Mouse (Mus musculus) hindbrain, embryonic 16.5 days (tissue): ENCODE results near the gene Hnrnpab. TPM values are rescaled to one million over a fixed set of nuclear protein-coding genes. Genes with fewer than 3 reads are reported as not detected.
A peak's percentile ranks its signal among the peaks of the same experiment; 100 is the strongest.
"Not testable (repeated sequence)": the region's sequence is repeated elsewhere in the genome, so short reads cannot be mapped to it uniquely, and the experiment has no call there.

Source experiments
- ATAC-seq: fragments of 200-750 bp; cut with Nextera tagmentation; 2 replicates; pipeline ENCODE4 v1.8.0; 2017; ENCODE audit warnings: moderate TSS enrichment, moderate library complexity
- H3K27ac ChIP-seq: fragments of 300-500 bp; sonication (generic); 2 replicates; pipeline ENCODE4 v1.5.1; 2014; ENCODE audit warnings: low read depth, mild to moderate bottlenecking, control low read depth, low read length, moderate library complexity
- H3K27me3 ChIP-seq: fragments of 300-500 bp; sonication (generic); replicated peaks from 2 replicates; pipeline ENCODE4 v1.6.1; 2014; ENCODE audit warnings: low read length; ENCODE audit not compliant: control insufficient read depth, insufficient read depth
- H3K36me3 ChIP-seq: fragments of 300-500 bp; sonication (generic); 2 replicates; pipeline ENCODE4 v1.6.1; 2014; ENCODE audit warnings: mild to moderate bottlenecking, low read length, moderate library complexity, mixed read lengths; ENCODE audit not compliant: control insufficient read depth, insufficient read depth
- H3K4me1 ChIP-seq: fragments of 300-500 bp; sonication (generic); 2 replicates; pipeline ENCODE4 v1.6.1; 2014; ENCODE audit warnings: low read depth, low read length; ENCODE audit not compliant: control insufficient read depth, insufficient read depth
- H3K4me2 ChIP-seq: fragments of 300-500 bp; sonication (generic); 2 replicates; pipeline ENCODE4 v1.6.1; 2014; ENCODE audit warnings: mild to moderate bottlenecking, low read length, control low read depth, moderate library complexity
- H3K4me3 ChIP-seq: fragments of 300-500 bp; sonication (generic); 2 replicates; pipeline ENCODE4 v1.5.1; 2014; ENCODE audit warnings: mild to moderate bottlenecking, low read length, control low read depth, moderate library complexity
- H3K9ac ChIP-seq: fragments of 300-500 bp; sonication (generic); 2 replicates; pipeline ENCODE4 v1.6.1; 2014; ENCODE audit warnings: low read depth, mild to moderate bottlenecking, control low read depth, low read length, moderate library complexity
- H3K9me3 ChIP-seq: fragments of 300-500 bp; sonication (generic); 2 replicates; pipeline ENCODE4 v1.6.1; 2014; ENCODE audit warnings: mild to moderate bottlenecking, low read length, moderate library complexity; ENCODE audit not compliant: control insufficient read depth
- WGBS: fragments of 180-500 bp; shearing (Covaris S2); extraction: QIAGEN DNeasy Blood & Tissue Kit; methylation state at CpG from one replicate; pipeline ENCODE4 v1.1.7; 2014; 5-methylcytosine and 5-hydroxymethylcytosine counted together
- polyA plus RNA-seq: library from polyadenylated mRNA; unstranded; fragments of >200 nt; fragmentation: Nextera tagmentation; extraction: Ambion mirVana; gene quantifications from 2 replicates; pipeline ENCODE4 v1.2.1, GENCODE M21; 2015

The Hnrnpab gene
- polyA plus RNA-seq, 1 experiment from 2014 or later = 221 TPM

GRCm38 (mm10) chr11:51615601-51616000, 9.0 kb upstream of the Hnrnpab start:
- Histone ChIP-seq H3K36me3 (no peaks in the 10 kb centered on the region), H3K4me1 (peaks cover 5% of the 10 kb centered on the region), H3K27me3 (no peaks in the 10 kb centered on the region), H3K27ac (no peak overlapping the region), H3K9ac (peak overlapping the region; percentile 60), H3K9me3 (no peaks in the 10 kb centered on the region), H3K4me2 (peak overlapping the region; percentile 66), H3K4me3 (peak overlapping the region; percentile 38)
- ATAC-seq = peak; percentile 28; the same call in 1 of the 2 replicates
- WGBS = 6% methylated on average over 14 of the region's 14 CpGs

- Histone ChIP-seq H3K4me2 (peak overlapping the region; percentile 66), H3K9me3 (no peaks in the 10 kb centered on the region), H3K36me3 (no peaks in the 10 kb centered on the region), H3K4me3 (peak overlapping the region; percentile 38), H3K9ac (peak overlapping the region; percentile 60; the same call in 1 of the 2 replicates), H3K4me1 (no peaks in the 10 kb centered on the region; the same call in 1 of the 2 replicates), H3K27me3 (no peaks in the 10 kb centered on the region), H3K27ac (no peak overlapping the region)
- ATAC-seq = no peak
- WGBS = 53% methylated on average over 7 of the region's 7 CpGs
These were observed 8.5 kb upstream of the Hnrnpab start for GRCm38 (mm10) chr11:51615129-51615528.

GRCm38 (mm10) chr11:51614256-51614655, 7.6 kb upstream of the Hnrnpab start:
- Histone ChIP-seq H3K27me3 (no peaks in the 10 kb centered on the region), H3K9me3 (no peaks in the 10 kb centered on the region), H3K9ac (no peak overlapping the region), H3K4me3 (no peak overlapping the region), H3K27ac (no peak overlapping the region), H3K4me2 (no peak overlapping the region), H3K4me1 (no peaks in the 10 kb centered on the region; the same call in 1 of the 2 replicates), H3K36me3 (no peaks in the 10 kb centered on the region)
- 80% methylated on average over 8 of the region's 8 CpGs for WGBS
- no peak for ATAC-seq

GRCm38 (mm10) chr11:51609940-51610339, 3.3 kb upstream of the Hnrnpab start:
- H3K9me3 ChIP-seq, H3K4me3 ChIP-seq, H3K9ac ChIP-seq, H3K27me3 ChIP-seq, H3K4me2 ChIP-seq, H3K27ac ChIP-seq, H3K36me3 ChIP-seq, ATAC-seq: not testable (repeated sequence)
- 85% methylated on average over 5 of the region's 5 CpGs for WGBS
- H3K4me1 ChIP-seq = peaks cover 11% of the 10 kb centered on the region

- H3K27ac ChIP-seq = no peak overlapping the region
- no peak for ATAC-seq
- WGBS = 84% methylated on average over 3 of the region's 3 CpGs
These were observed 2.7 kb upstream of the Hnrnpab start for GRCm38 (mm10) chr11:51609266-51609909.

GRCm38 (mm10) chr11:51607096-51607738, 570 bp upstream of the Hnrnpab start:
- H3K4me3 ChIP-seq = peak overlapping the region; percentile 95
- peaks cover 23% of the 10 kb centered on the region for H3K4me1 ChIP-seq
- no peaks in the 10 kb centered on the region for H3K9me3 ChIP-seq
- H3K4me2 ChIP-seq = peak overlapping the region; percentile 84
- H3K27me3 ChIP-seq = no peaks in the 10 kb centered on the region
- 10% methylated on average over 15 of the region's 15 CpGs for WGBS
- H3K36me3 ChIP-seq = peaks cover 18% of the 10 kb centered on the region
- peak overlapping the region; percentile 88 for H3K9ac ChIP-seq
- ATAC-seq = peak; percentile 67; the same call in 1 of the 2 replicates
- peak overlapping the region; percentile 96 for H3K27ac ChIP-seq

More at GRCm38 (mm10) chr11:51609266-51609909, 2.7 kb upstream of the Hnrnpab start:
- no peak overlapping the region for H3K9ac ChIP-seq
- no peaks in the 10 kb centered on the region for H3K9me3 ChIP-seq
- peaks cover 1% of the 10 kb centered on the region; the same call in 1 of the 2 replicates for H3K36me3 ChIP-seq
- no peaks in the 10 kb centered on the region for H3K27me3 ChIP-seq
- peaks cover 17% of the 10 kb centered on the region for H3K4me1 ChIP-seq
- H3K4me3 ChIP-seq = no peak overlapping the region
- H3K4me2 ChIP-seq = no peak overlapping the region

- peaks cover 27% of the 10 kb centered on the region for H3K36me3 ChIP-seq
- peak overlapping the region; percentile 96 for H3K27ac ChIP-seq
- WGBS = under 1% methylated on average over 62 of the region's 81 CpGs
- no peaks in the 10 kb centered on the region for H3K9me3 ChIP-seq
- peak; percentile 52 for ATAC-seq
- peaks cover 23% of the 10 kb centered on the region for H3K4me1 ChIP-seq
- peak overlapping the region; percentile 96 for H3K4me2 ChIP-seq
- no peaks in the 10 kb centered on the region for H3K27me3 ChIP-seq
- H3K9ac ChIP-seq = peak overlapping the region; percentile 99
- peak overlapping the region; percentile 95 for H3K4me3 ChIP-seq
These were observed 823 bp downstream of the Hnrnpab start for GRCm38 (mm10) chr11:51605602-51606446.

- WGBS = 88% methylated on average over 3 of the region's 3 CpGs
- no peak overlapping the region for H3K4me2 ChIP-seq
- no peak for ATAC-seq
- no peak overlapping the region for H3K27ac ChIP-seq
- peaks cover 47% of the 10 kb centered on the region for H3K36me3 ChIP-seq
- no peak overlapping the region for H3K9ac ChIP-seq
- no peaks in the 10 kb centered on the region for H3K9me3 ChIP-seq
- no peaks in the 10 kb centered on the region for H3K27me3 ChIP-seq
- no peak overlapping the region for H3K4me3 ChIP-seq
- peaks cover 19% of the 10 kb centered on the region for H3K4me1 ChIP-seq
These were observed 4.4 kb downstream of the Hnrnpab start for GRCm38 (mm10) chr11:51602253-51602652.

- Histone ChIP-seq H3K36me3 (peaks cover 60% of the 10 kb centered on the region), H3K4me3 (no peak overlapping the region), H3K4me2 (no peak overlapping the region), H3K9ac (no peak overlapping the region), H3K9me3 (no peaks in the 10 kb centered on the region), H3K27me3 (no peaks in the 10 kb centered on the region), H3K4me1 (no peaks in the 10 kb centered on the region), H3K27ac (no peak overlapping the region)
- 81% methylated on average over 2 of the region's 2 CpGs for WGBS
- no peak for ATAC-seq
These were observed 9.1 kb downstream of the Hnrnpab start for GRCm38 (mm10) chr11:51597553-51597952.
